Mouse (Mus musculus) G1E (cell line): ENCODE results near the gene Notch2.

Experiments used
- CTCF ChIP-seq: IDR thresholded peaks from 2 replicates; pipeline ENCODE4 v1.5.1; 2012; ENCODE audit warnings: low read depth, low read length, inconsistent platforms, mixed read lengths
- GATA1 ChIP-seq: IDR thresholded peaks from 2 replicates; pipeline ENCODE4 v1.6.1; 2012; ENCODE audit warnings: borderline replicate concordance, low read length, inconsistent platforms, mixed read lengths
- GATA2 ChIP-seq: IDR thresholded peaks from 2 replicates; pipeline ENCODE4 v1.6.1; 2012; ENCODE audit warnings: low read depth, low read length, inconsistent platforms, borderline replicate concordance
- TAL1 ChIP-seq: conservative IDR thresholded peaks from 2 replicates; pipeline ENCODE4 v1.6.1; 2012; ENCODE audit warnings: low read depth, low read length, inconsistent platforms, mixed read lengths

DNA sequence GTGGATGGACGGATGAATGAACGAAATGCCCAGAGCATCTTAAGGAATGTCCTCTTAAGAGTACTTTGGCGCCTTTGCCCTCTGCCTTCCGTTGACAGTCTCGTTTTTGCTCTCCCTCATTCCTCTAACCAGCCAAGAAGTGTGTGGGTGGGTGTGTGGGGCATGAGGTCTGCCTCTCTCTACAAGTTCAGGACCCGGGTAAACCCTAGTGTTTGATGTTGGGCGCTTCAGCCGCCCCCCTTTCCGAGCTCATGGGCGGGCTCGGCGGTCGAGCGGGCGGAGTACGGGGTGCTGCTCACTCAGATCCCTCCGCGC is 284 bp upstream of the Notch2 start:
- TF ChIP-seq CTCF (no peak), TAL1 (no peak), GATA2 (no peak), GATA1 (no peak)
